Mouse (Mus musculus) kidney, adult 8-10 months (tissue): ENCODE data around the gene Krt80.

Experiments
- DNase-seq, 2 experiments: peaks; one replicate each; pipeline ENCODE4 v3.0.0; 2022

Krt80 gene

GRCm38 (mm10) chr15:101316279-101316912 lies 53.6 kb downstream of the Krt80 start:
- no peak for DNase-seq

- DNase-seq = peak; percentile 85 to 92
These were observed 54.1 kb downstream of the Krt80 start for GRCm38 (mm10) chr15:101315832-101316231.

GRCm38 (mm10) chr15:101315378-101315777 lies 54.6 kb downstream of the Krt80 start:
- no peak for DNase-seq

- DNase-seq = no peak
These were observed 58.0 kb downstream of the Krt80 start for GRCm38 (mm10) chr15:101312006-101312405.

- DNase-seq = no peak
These were observed 58.7 kb downstream of the Krt80 start for GRCm38 (mm10) chr15:101311087-101311770.

GRCm38 (mm10) chr15:101309493-101309892 lies 60.5 kb downstream of the Krt80 start:
- no peak for DNase-seq

- no peak for DNase-seq
These were observed 61.3 kb downstream of the Krt80 start for GRCm38 (mm10) chr15:101308440-101309348.

GRCm38 (mm10) chr15:101306459-101306858 lies 63.5 kb downstream of the Krt80 start:
- DNase-seq = no peak

- no peak for DNase-seq
These were observed 66.1 kb downstream of the Krt80 start for GRCm38 (mm10) chr15:101303830-101304229.

- DNase-seq = no peak
These were observed 67.8 kb downstream of the Krt80 start for GRCm38 (mm10) chr15:101302201-101302600.

GRCm38 (mm10) chr15:101300128-101300527 lies 69.8 kb downstream of the Krt80 start:
- no peak for DNase-seq

GRCm38 (mm10) chr15:101299480-101299960 lies 70.4 kb downstream of the Krt80 start:
- DNase-seq = no peak

GRCm38 (mm10) chr15:101298550-101298949 lies 71.4 kb downstream of the Krt80 start:
- DNase-seq = no peak

- no peak for DNase-seq
These were observed 72.0 kb downstream of the Krt80 start for GRCm38 (mm10) chr15:101297988-101298387.
